8 mouse cellular contexts compared by ENCODE assay signal in genomic region chrX:7574885-7575231, GRCm38 (mm10). TPM values are rescaled to one million over a fixed set of nuclear protein-coding genes. Genes with fewer than 3 reads are reported as not detected.
DNase-seq lines count a peak whose midpoint lies in the region; ATAC-seq lines count a peak whose summit lies in the region.

No protein-coding gene starts in this region.

- no peak for DNase-seq in kidney, postnatal 36 days
- no peak for DNase-seq in embryonic facial prominence, embryonic 10.5 days (ENCODE audit: low spot score)
- no peak for DNase-seq in midbrain, embryonic 14.5 days
- no peak for DNase-seq in T-cell, adult 2 months (ENCODE audit: low spot score)
- no peak for DNase-seq in layer of hippocampus, postnatal 14 days (ENCODE audit: low spot score in 2 of 2)
- no peak for DNase-seq in layer of hippocampus, postnatal 36 days

- H3K27ac ChIP-seq in kidney, embryonic 15.5 days, result no peak overlapping the region
- H3K27ac ChIP-seq in embryonic facial prominence, embryonic 10.5 days (replicated peaks), result peak overlapping the region; percentile 95; the same call in 1 of the 2 replicates
- peak overlapping the region; percentile 96 for H3K27ac ChIP-seq in hindbrain, embryonic 15.5 days (replicated peaks)
- H3K27ac ChIP-seq in midbrain, embryonic 14.5 days (replicated peaks; ENCODE audit: low read depth, low read length), result peak overlapping the region; percentile 89

- 25% methylated on average over 5 of the region's 6 CpGs for WGBS in kidney, embryonic 15.5 days
- WGBS in embryonic facial prominence, embryonic 10.5 days, result 29% methylated on average over 5 of the region's 6 CpGs
- WGBS in hindbrain, embryonic 15.5 days, result 17% methylated on average over 5 of the region's 6 CpGs
- 20% methylated on average over 5 of the region's 6 CpGs for WGBS in midbrain, embryonic 14.5 days

- no peak overlapping the region for H3K9ac ChIP-seq in kidney, embryonic 15.5 days
- peak overlapping the region; percentile 32 for H3K9ac ChIP-seq in hindbrain, embryonic 15.5 days
- H3K9ac ChIP-seq in midbrain, embryonic 14.5 days (replicated peaks; ENCODE audit: low read length), result no peak overlapping the region; the same call in 1 of the 2 replicates

- H3K4me1 ChIP-seq in kidney, embryonic 15.5 days, result peaks cover 12% of the 10 kb centered on the region; the same call in 1 of the 2 replicates
- peaks cover 19% of the 10 kb centered on the region for H3K4me1 ChIP-seq in embryonic facial prominence, embryonic 10.5 days
- peaks cover 32% of the 10 kb centered on the region for H3K4me1 ChIP-seq in hindbrain, embryonic 15.5 days (replicated peaks)
- peaks cover 14% of the 10 kb centered on the region; the same call in 1 of the 2 replicates for H3K4me1 ChIP-seq in midbrain, embryonic 14.5 days (ENCODE audit: control insufficient read depth, insufficient read depth, low read length)

- no peak for ATAC-seq in kidney, embryonic 15.5 days (replicated peaks; ENCODE audit: low FRiP score)
- peak; percentile 31 for ATAC-seq in hindbrain, embryonic 15.5 days (ENCODE audit: low FRiP score, low read depth)
- no peak for ATAC-seq in midbrain, embryonic 14.5 days (ENCODE audit: low FRiP score, low TSS enrichment)

- no peaks in the 10 kb centered on the region for H3K9me3 ChIP-seq in kidney, embryonic 15.5 days (replicated peaks)
- H3K9me3 ChIP-seq in embryonic facial prominence, embryonic 10.5 days, result peaks cover 13% of the 10 kb centered on the region; the same call in 1 of the 2 replicates
- no peaks in the 10 kb centered on the region for H3K9me3 ChIP-seq in hindbrain, embryonic 15.5 days
- no peaks in the 10 kb centered on the region for H3K9me3 ChIP-seq in midbrain, embryonic 14.5 days (ENCODE audit: control insufficient read depth, low read length)

- peak overlapping the region; percentile 64 for H3K4me3 ChIP-seq in kidney, embryonic 15.5 days (replicated peaks)
- peak overlapping the region; percentile 68 for H3K4me3 ChIP-seq in embryonic facial prominence, embryonic 10.5 days
- peak overlapping the region; percentile 55 for H3K4me3 ChIP-seq in hindbrain, embryonic 15.5 days
- H3K4me3 ChIP-seq in midbrain, embryonic 14.5 days (replicated peaks; ENCODE audit: low read depth, low read length), result peak overlapping the region; percentile 52

- H3K4me2 ChIP-seq in kidney, embryonic 15.5 days, result peak overlapping the region; percentile 73
- peak overlapping the region; percentile 52 for H3K4me2 ChIP-seq in hindbrain, embryonic 15.5 days
- H3K4me2 ChIP-seq in midbrain, embryonic 14.5 days (ENCODE audit: low read length), result peak overlapping the region; percentile 48

- no peaks in the 10 kb centered on the region for H3K36me3 ChIP-seq in kidney, embryonic 15.5 days
- no peaks in the 10 kb centered on the region for H3K36me3 ChIP-seq in embryonic facial prominence, embryonic 10.5 days (replicated peaks)
- no peaks in the 10 kb centered on the region for H3K36me3 ChIP-seq in hindbrain, embryonic 15.5 days
- no peaks in the 10 kb centered on the region for H3K36me3 ChIP-seq in midbrain, embryonic 14.5 days (ENCODE audit: control insufficient read depth, insufficient read depth, low read length)

- H3K27me3 ChIP-seq in kidney, embryonic 15.5 days, result no peaks in the 10 kb centered on the region
- no peaks in the 10 kb centered on the region for H3K27me3 ChIP-seq in embryonic facial prominence, embryonic 10.5 days (replicated peaks; ENCODE audit: low read depth, poor library complexity, severe bottlenecking)
- no peaks in the 10 kb centered on the region for H3K27me3 ChIP-seq in hindbrain, embryonic 15.5 days
- H3K27me3 ChIP-seq in midbrain, embryonic 14.5 days (ENCODE audit: control insufficient read depth, insufficient read depth, low read length), result no peaks in the 10 kb centered on the region

RNA-seq across cellular contexts. Expression of gene Ppp1r3f, which starts 0.8 kb away (rescaled TPM):
- 2.0 TPM in 2 replicates for polyA plus RNA-seq in kidney, embryonic 15.5 days (2015; fragmentation: Nextera tagmentation; extraction: Ambion mirVana)
- 1.4 and 2.2 TPM in 2 replicates for polyA plus RNA-seq in embryonic facial prominence, embryonic 10.5 days (2016; fragmentation: Nextera tagmentation; extraction: Ambion mirVana)
- 6.8 and 7.4 TPM in 2 replicates for polyA plus RNA-seq in hindbrain, embryonic 15.5 days (2015; fragmentation: Nextera tagmentation; extraction: Ambion mirVana)
- 4.0 and 6.8 TPM in 2 replicates for polyA plus RNA-seq in midbrain, embryonic 14.5 days (2014; fragmentation: Nextera tagmentation; extraction: Ambion mirVana)
- 10 to 100 TPM; 16.5 to 16.7 TPM for total RNA-seq in layer of hippocampus, postnatal 14 days (2021)
- total RNA-seq in layer of hippocampus, postnatal 36 days (2021), result 10 to 100 TPM; 15.3 to 18.4 TPM

RNA-seq across cellular contexts. Expression of gene Foxp3, which starts 1.4 kb away (rescaled TPM):
- not detected in 2 replicates for polyA plus RNA-seq in kidney, embryonic 15.5 days (2015; fragmentation: Nextera tagmentation; extraction: Ambion mirVana)
- polyA plus RNA-seq in embryonic facial prominence, embryonic 10.5 days (2016; fragmentation: Nextera tagmentation; extraction: Ambion mirVana), result 0.05 and 0.15 TPM in 2 replicates
- 0.06 and 0.16 TPM in 2 replicates for polyA plus RNA-seq in hindbrain, embryonic 15.5 days (2015; fragmentation: Nextera tagmentation; extraction: Ambion mirVana)
- 0.58 TPM in 1 of 2 replicates, not detected in the other for polyA plus RNA-seq in midbrain, embryonic 14.5 days (2014; fragmentation: Nextera tagmentation; extraction: Ambion mirVana)
- total RNA-seq in layer of hippocampus, postnatal 14 days (2021), result under 1 TPM in 1 of 2 experiments, not detected in 1; 0.24 TPM
- under 1 TPM in 1 of 2 experiments, not detected in 1; 0.23 TPM for total RNA-seq in layer of hippocampus, postnatal 36 days (2021)

RNA-seq across cellular contexts. Expression of gene Ccdc22, which starts 30.5 kb away (rescaled TPM):
- 29.9 and 30.5 TPM in 2 replicates for polyA plus RNA-seq in kidney, embryonic 15.5 days (2015; fragmentation: Nextera tagmentation; extraction: Ambion mirVana)
- 36.0 and 36.6 TPM in 2 replicates for polyA plus RNA-seq in embryonic facial prominence, embryonic 10.5 days (2016; fragmentation: Nextera tagmentation; extraction: Ambion mirVana)
- polyA plus RNA-seq in hindbrain, embryonic 15.5 days (2015; fragmentation: Nextera tagmentation; extraction: Ambion mirVana), result 30.6 and 31.5 TPM in 2 replicates
- polyA plus RNA-seq in midbrain, embryonic 14.5 days (2014; fragmentation: Nextera tagmentation; extraction: Ambion mirVana), result 29.8 and 30.1 TPM in 2 replicates
- total RNA-seq in layer of hippocampus, postnatal 14 days (2021), result 10 to 100 TPM; 22.6 to 24.5 TPM
- total RNA-seq in layer of hippocampus, postnatal 36 days (2021), result 10 to 100 TPM; 23.7 to 26.3 TPM

RNA-seq across cellular contexts. Expression of gene Cacna1f, which starts 32.0 kb away (rescaled TPM):
- polyA plus RNA-seq in kidney, embryonic 15.5 days (2015; fragmentation: Nextera tagmentation; extraction: Ambion mirVana), result 0.04 TPM in 1 of 2 replicates, not detected in the other
- polyA plus RNA-seq in embryonic facial prominence, embryonic 10.5 days (2016; fragmentation: Nextera tagmentation; extraction: Ambion mirVana), result 0.05 and 0.06 TPM in 2 replicates
- polyA plus RNA-seq in hindbrain, embryonic 15.5 days (2015; fragmentation: Nextera tagmentation; extraction: Ambion mirVana), result 0.14 and 0.22 TPM in 2 replicates
- polyA plus RNA-seq in midbrain, embryonic 14.5 days (2014; fragmentation: Nextera tagmentation; extraction: Ambion mirVana), result 0.04 TPM in 1 of 2 replicates, not detected in the other
- total RNA-seq in layer of hippocampus, postnatal 14 days (2021), result under 1 TPM in 1 of 2 experiments, not detected in 1; 0.21 TPM
- total RNA-seq in layer of hippocampus, postnatal 36 days (2021), result not detected
